Mouse (Mus musculus) MEL (cell line): ENCODE data around the gene Rabgap1l.

Source experiments
- BHLHE40 ChIP-seq: IDR thresholded peaks from 2 replicates; pipeline ENCODE4 v1.6.1; 2012; ENCODE audit warnings: low read depth, mild to moderate bottlenecking, inconsistent platforms, low read length, improper control_type of control experiment, borderline replicate concordance
- CTCF ChIP-seq, 3 experiments: IDR thresholded peaks in 2 of 3; conservative IDR thresholded peaks in 1 of 3; 2 replicates each; pipeline ENCODE4 v1.5.1; 2011 to 2012; ENCODE audit warnings: low read length in 3 of 3, low read depth in 2 of 3, mild to moderate bottlenecking in 2 of 3, improper control_type of control experiment in 1 of 3, inconsistent platforms in 1 of 3, mixed read lengths in 1 of 3, moderate library complexity in 1 of 3; ENCODE audit not compliant: control insufficient read depth in 1 of 3, insufficient read depth in 1 of 3, poor library complexity in 1 of 3, severe bottlenecking in 1 of 3
- E2F4 ChIP-seq: IDR thresholded peaks from 2 replicates; pipeline ENCODE4 v1.6.1; 2011; ENCODE audit warnings: low read depth, low read length, improper control_type of control experiment, borderline replicate concordance
- EP300 ChIP-seq, 2 experiments: IDR thresholded peaks; 2 replicates each; pipeline ENCODE4 v1.6.1; 2011; ENCODE audit warnings: improper control_type of control experiment in 2 of 2, low read length in 2 of 2, low read depth in 1 of 2, mild to moderate bottlenecking in 1 of 2
- GATA1 ChIP-seq: IDR thresholded peaks from 2 replicates; pipeline ENCODE4 v1.6.1; 2011; ENCODE audit warnings: low read depth, low read length, improper control_type of control experiment
- JUND ChIP-seq: IDR thresholded peaks from 2 replicates; pipeline ENCODE4 v1.6.1; 2011; ENCODE audit warnings: low read depth, mild to moderate bottlenecking, improper control_type of control experiment, low read length
- MAX ChIP-seq: IDR thresholded peaks from 2 replicates; pipeline ENCODE4 v1.6.1; 2011; ENCODE audit warnings: low read length, improper control_type of control experiment
- NELFE ChIP-seq: IDR thresholded peaks from 2 replicates; pipeline ENCODE4 v1.6.1; 2011; ENCODE audit warnings: low read depth, low read length, improper control_type of control experiment
- NRF1 ChIP-seq: IDR thresholded peaks from 2 replicates; pipeline ENCODE4 v1.6.1; 2014; ENCODE audit warnings: low read depth, mild to moderate bottlenecking, inconsistent platforms, low read length, improper control_type of control experiment, moderate library complexity; ENCODE audit not compliant: poor library complexity, insufficient read depth, severe bottlenecking
- POLR2A ChIP-seq, 2 experiments: IDR thresholded peaks; 2 replicates each; pipeline ENCODE4 v1.6.1; 2011 to 2012; ENCODE audit warnings: low read length in 2 of 2, mild to moderate bottlenecking in 2 of 2, control low read depth in 1 of 2, improper control_type of control experiment in 1 of 2, low read depth in 1 of 2, moderate library complexity in 1 of 2; ENCODE audit not compliant: control insufficient read depth in 1 of 2, insufficient read depth in 1 of 2, poor library complexity in 1 of 2
- POLR2AphosphoS2 ChIP-seq: IDR thresholded peaks from 2 replicates; pipeline ENCODE4 v1.6.1; 2011; ENCODE audit warnings: low read length, improper control_type of control experiment
- USF1 ChIP-seq: IDR thresholded peaks from 2 replicates; pipeline ENCODE4 v1.6.1; 2014; ENCODE audit warnings: low read depth, mild to moderate bottlenecking, inconsistent platforms, low read length, improper control_type of control experiment, moderate library complexity

GRCm38 (mm10) chr1:160284241-160284640, 508.8 kb downstream of the Rabgap1l start:
- TF ChIP-seq MAX, result no peak
- no peak for TF ChIP-seq CTCF (IDR thresholded peaks at IDR 0.05 in 2 of 3, conservative IDR thresholded peaks at IDR 0.05 in 1 of 3; ENCODE audit: control insufficient read depth in 1 of 3, insufficient read depth in 1 of 3, low read depth in 2 of 3, low read length in 3 of 3, poor library complexity in 1 of 3, severe bottlenecking in 1 of 3)
- TF ChIP-seq NELFE, result no peak
- TF ChIP-seq POLR2AphosphoS2, result no peak
- no peak for TF ChIP-seq EP300 (IDR thresholded peaks at IDR 0.05; ENCODE audit: low read depth in 1 of 2, low read length in 2 of 2)
- no peak for TF ChIP-seq POLR2A (IDR thresholded peaks at IDR 0.05; ENCODE audit: control insufficient read depth in 1 of 2, insufficient read depth in 1 of 2, low read depth in 1 of 2, low read length in 2 of 2, poor library complexity in 1 of 2)
- TF ChIP-seq USF1, result no peak
- no peak for TF ChIP-seq JUND
- TF ChIP-seq GATA1, result no peak
- no peak for TF ChIP-seq NRF1
- no peak for TF ChIP-seq E2F4
- no peak for TF ChIP-seq BHLHE40
